Mouse (Mus musculus) limb, embryonic 11.5 days (tissue): ENCODE measurements around the gene Ccng1. TPM values are rescaled to one million over a fixed set of nuclear protein-coding genes. Genes with fewer than 3 reads are reported as not detected.

Source experiments
- ATAC-seq: fragments of 200-750 bp; cut with Nextera tagmentation; 2 replicates; pipeline ENCODE4 v1.8.0; 2017; ENCODE audit warnings: low read depth; ENCODE audit not compliant: insufficient number of reproducible peaks, low FRiP score, low TSS enrichment
- DNase-seq: peaks from one replicate; pipeline ENCODE4 v3.0.0-alpha.2; 2015; ENCODE audit warnings: low spot score
- H3K27ac ChIP-seq: fragments of 300-500 bp; sonication (generic); replicated peaks from 2 replicates; pipeline ENCODE4 v1.5.1; 2014; ENCODE audit warnings: low read depth, mild to moderate bottlenecking, low read length
- H3K27me3 ChIP-seq: fragments of 300-500 bp; sonication (generic); 2 replicates; pipeline ENCODE4 v1.6.1; 2014; ENCODE audit warnings: mild to moderate bottlenecking, low read length, mixed read lengths; ENCODE audit not compliant: control insufficient read depth, insufficient read depth
- H3K36me3 ChIP-seq: fragments of 300-500 bp; sonication (generic); 2 replicates; pipeline ENCODE4 v1.6.1; 2014; ENCODE audit warnings: mild to moderate bottlenecking, low read length, moderate library complexity, mixed read lengths; ENCODE audit not compliant: control insufficient read depth, insufficient read depth
- H3K4me1 ChIP-seq: fragments of 300-500 bp; sonication (generic); 2 replicates; pipeline ENCODE4 v1.6.1; 2014; ENCODE audit warnings: low read length, mixed read lengths; ENCODE audit not compliant: control insufficient read depth, insufficient read depth
- H3K4me2 ChIP-seq: fragments of 300-500 bp; sonication (generic); 2 replicates; pipeline ENCODE4 v1.6.1; 2014; ENCODE audit warnings: low read depth, mild to moderate bottlenecking, moderate library complexity; ENCODE audit not compliant: severe bottlenecking
- H3K4me3 ChIP-seq: fragments of 300-500 bp; sonication (generic); 2 replicates; pipeline ENCODE4 v1.5.1; 2014; ENCODE audit warnings: low read depth, low read length
- H3K9ac ChIP-seq: fragments of 300-500 bp; sonication (generic); 2 replicates; pipeline ENCODE4 v1.6.1; 2014; ENCODE audit warnings: mild to moderate bottlenecking, low read length
- H3K9me3 ChIP-seq: fragments of 300-500 bp; sonication (generic); 2 replicates; pipeline ENCODE4 v1.6.1; 2016; ENCODE audit warnings: low read length; ENCODE audit not compliant: control insufficient read depth
- WGBS: fragments of 180-500 bp; shearing (Covaris S2); extraction: QIAGEN DNeasy Blood & Tissue Kit; methylation state at CpG from one replicate; pipeline ENCODE4 v1.1.7; 2014; 5-methylcytosine and 5-hydroxymethylcytosine counted together
- polyA plus RNA-seq: library from polyadenylated mRNA; unstranded; fragments of >200 nt; fragmentation: Nextera tagmentation; extraction: Ambion mirVana; gene quantifications from 2 replicates; pipeline ENCODE4 v1.2.1, GENCODE M21; 2014

Gene Ccng1
- 27.4 and 30.2 TPM in 2 replicates for polyA plus RNA-seq

- Histone ChIP-seq H3K9me3 (no peaks in the 10 kb centered on the region), H3K27me3 (no peaks in the 10 kb centered on the region), H3K9ac (peak within 1 kb of the TSS; percentile 70), H3K4me2 (peak within 1 kb of the TSS; percentile 81), H3K27ac (no peak within 1 kb of the TSS), H3K36me3 (no peaks in the 10 kb centered on the region), H3K4me3 (peak within 1 kb of the TSS; percentile 72), H3K4me1 (no peaks in the 10 kb centered on the region)
- WGBS: under 1% methylated on average over 25 of the region's 25 CpGs
- ATAC-seq (peak; percentile 99), DNase-seq (peak; percentile 88)
Observed at GRCm38 (mm10) chr11:40755109-40755627, at the start of gene Ccng1. Gene Ccng1, minus strand, starts transcription at chr11:40755311.

GRCm38 (mm10) chr11:40790307-40790706 is 35.2 kb upstream of the Ccng1 start:
- Histone ChIP-seq H3K36me3 (no peaks in the 10 kb centered on the region), H3K9me3 (no peaks in the 10 kb centered on the region), H3K27me3 (no peaks in the 10 kb centered on the region), H3K27ac (no peak overlapping the region), H3K9ac (no peak overlapping the region), H3K4me2 (no peak overlapping the region), H3K4me3 (no peak overlapping the region), H3K4me1 (no peaks in the 10 kb centered on the region)
- no peak for DNase-seq
- 78% methylated on average over 5 of the region's 5 CpGs for WGBS
- ATAC-seq: no peak

- Histone ChIP-seq H3K4me2 (no peak overlapping the region), H3K9ac (no peak overlapping the region), H3K9me3 (no peaks in the 10 kb centered on the region), H3K36me3 (no peaks in the 10 kb centered on the region), H3K4me1 (no peaks in the 10 kb centered on the region), H3K4me3 (no peak overlapping the region), H3K27me3 (no peaks in the 10 kb centered on the region), H3K27ac (no peak overlapping the region)
- DNase-seq (no peak), ATAC-seq (no peak)
- WGBS: 82% methylated on average over 4 of the region's 4 CpGs
Observed at GRCm38 (mm10) chr11:40789701-40790100, 34.6 kb upstream of the Ccng1 start.

GRCm38 (mm10) chr11:40786900-40787299 is 31.8 kb upstream of the Ccng1 start:
- DNase-seq: no peak
- no peak for ATAC-seq
- no peak overlapping the region for H3K9ac ChIP-seq
- H3K36me3 ChIP-seq: no peaks in the 10 kb centered on the region
- H3K27me3 ChIP-seq: no peaks in the 10 kb centered on the region
- no peak overlapping the region for H3K27ac ChIP-seq
- H3K4me1 ChIP-seq: no peaks in the 10 kb centered on the region
- WGBS: 91% methylated on average over 2 of the region's 2 CpGs
- H3K4me3 ChIP-seq: no peak overlapping the region
- no peak overlapping the region for H3K4me2 ChIP-seq
- no peaks in the 10 kb centered on the region for H3K9me3 ChIP-seq

- ATAC-seq (no peak), DNase-seq (no peak)
- Histone ChIP-seq H3K9ac (no peak overlapping the region), H3K27ac (no peak overlapping the region), H3K27me3 (no peaks in the 10 kb centered on the region), H3K36me3 (no peaks in the 10 kb centered on the region), H3K9me3 (no peaks in the 10 kb centered on the region), H3K4me3 (no peak overlapping the region), H3K4me2 (no peak overlapping the region), H3K4me1 (no peaks in the 10 kb centered on the region)
- 80% methylated on average over 8 of the region's 8 CpGs for WGBS
Observed at GRCm38 (mm10) chr11:40784326-40784725, 29.2 kb upstream of the Ccng1 start.

- ATAC-seq (no peak), DNase-seq (no peak)
- Histone ChIP-seq H3K36me3 (no peaks in the 10 kb centered on the region), H3K27ac (no peak overlapping the region), H3K9me3 (no peaks in the 10 kb centered on the region), H3K9ac (no peak overlapping the region), H3K4me2 (no peak overlapping the region), H3K27me3 (no peaks in the 10 kb centered on the region), H3K4me3 (no peak overlapping the region), H3K4me1 (no peaks in the 10 kb centered on the region)
- WGBS: 91% methylated on average over 1 of the region's 1 CpGs
Observed at GRCm38 (mm10) chr11:40783346-40783745, 28.2 kb upstream of the Ccng1 start.

- H3K4me2 ChIP-seq: no peak overlapping the region
- 84% methylated on average over 2 of the region's 2 CpGs for WGBS
- ATAC-seq (no peak), DNase-seq (no peak)
- H3K9ac ChIP-seq: no peak overlapping the region
- no peaks in the 10 kb centered on the region for H3K9me3 ChIP-seq
- no peak overlapping the region for H3K4me3 ChIP-seq
- no peak overlapping the region for H3K27ac ChIP-seq
- no peaks in the 10 kb centered on the region for H3K4me1 ChIP-seq
- no peaks in the 10 kb centered on the region for H3K36me3 ChIP-seq
- H3K27me3 ChIP-seq: no peaks in the 10 kb centered on the region
Observed at GRCm38 (mm10) chr11:40781857-40782256, 26.7 kb upstream of the Ccng1 start.

- peak; percentile 26; the same call in 1 of the 2 replicates for ATAC-seq
- Histone ChIP-seq H3K36me3 (no peaks in the 10 kb centered on the region), H3K4me3 (no peak overlapping the region), H3K9me3 (no peaks in the 10 kb centered on the region), H3K27ac (no peak overlapping the region), H3K4me2 (0 out of 2 replicates have a peak overlapping the region, but pooled peaks have one; percentile 10), H3K27me3 (no peaks in the 10 kb centered on the region), H3K9ac (no peak overlapping the region), H3K4me1 (no peaks in the 10 kb centered on the region)
- peak; percentile 24 for DNase-seq
- 48% methylated on average over 12 of the region's 12 CpGs for WGBS
Observed at GRCm38 (mm10) chr11:40775315-40776269, 20.5 kb upstream of the Ccng1 start.
